ENCODE assay signal across 31 mouse cellular contexts in the genomic region with DNA sequence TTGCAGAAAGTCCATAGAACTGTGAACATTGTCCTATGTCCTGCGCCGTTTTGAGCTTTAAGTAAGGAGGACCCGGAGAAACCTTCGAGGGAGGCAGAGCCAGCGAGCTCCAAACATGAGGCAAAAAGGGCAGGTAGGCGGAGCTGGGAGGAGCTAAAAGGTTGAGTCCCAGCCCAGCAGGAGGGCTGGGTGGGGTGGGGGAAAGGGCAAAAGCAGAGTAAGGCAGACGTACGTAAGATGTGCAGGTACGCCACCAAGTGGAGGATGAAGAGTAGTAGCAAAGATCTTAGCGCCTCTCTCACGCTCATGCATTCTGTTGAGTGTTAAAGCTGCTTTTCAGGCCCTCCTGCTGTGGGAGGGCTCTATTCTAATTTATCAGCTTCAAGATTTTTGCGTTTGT. TPM values are rescaled to one million over a fixed set of nuclear protein-coding genes. Genes with fewer than 3 reads are reported as not detected.
DNase-seq lines count a peak whose midpoint lies in the region; TF ChIP-seq lines count a peak whose summit lies in the region.
"Had no signal": no experiment of that assay in that cellular context is flagged by ENCODE, and none has a peak within 500 bp of the region (broad histone marks: within the 10 kb centered on the region; RNA-seq: fewer than 3 reads in every experiment).

TSS of gene Zfp36l3 (minus strand) at position 119 of the 400 bp plus-strand sequence.

- H3K9me3 ChIP-seq in ES-Bruce4 (replicated peaks; ENCODE audit: control insufficient read depth, insufficient read depth, low read length, poor library complexity, severe bottlenecking) = no peaks in the 10 kb centered on the region; the same call in 1 of the 2 replicates
- H3K9me3 ChIP-seq in ES-E14 (ENCODE audit: control insufficient read depth, insufficient read depth, low read depth, low read length) = no peaks in the 10 kb centered on the region
- H3K9me3 ChIP-seq: embryonic facial prominence, embryonic 12.5 days; embryonic facial prominence, embryonic 15.5 days; hindbrain, embryonic 15.5 days had no signal

- in situ Hi-C loops in ES-E14 (cut with MboI; ENCODE audit: low sequenced_read_pairs in 2 of 2, unreplicated experiment in 2 of 2) = no loop called here

- DNase-seq in ES-E14 (ENCODE audit: low read depth, low spot score) (peak; percentile 78), ZHBTc4 (ENCODE audit: low read depth, low spot score) (peak; percentile 93)
- DNase-seq in cerebellum, adult 9-11 months = no peak
- no peak for DNase-seq in cerebellum, postnatal 10 days
- no peak for DNase-seq in adrenal gland, postnatal 4 days (ENCODE audit: low spot score in 2 of 2)
- DNase-seq: adrenal gland, postnatal 10 days; cerebellum, adult 11-12 months; cerebellum, adult 8-10 months; cerebellum, postnatal 25 days; forebrain, postnatal 0 days; gastrocnemius, adult 2 months; gastrocnemius, postnatal 14 days; heart, adult 11 months had no signal

- no peaks in the 10 kb centered on the region for H3K4me1 ChIP-seq in ES-Bruce4 (ENCODE audit: control insufficient read depth, insufficient read depth, low read length)
- H3K4me1 ChIP-seq in ES-E14 (ENCODE audit: control insufficient read depth in 2 of 2, insufficient read depth in 2 of 2, low read length in 2 of 2, poor library complexity in 1 of 2) = no peaks in the 10 kb centered on the region
- H3K4me1 ChIP-seq: embryonic facial prominence, embryonic 12.5 days; embryonic facial prominence, embryonic 15.5 days; hindbrain, embryonic 12.5 days; hindbrain, embryonic 15.5 days had no signal

- no peak for TF ChIP-seq POLR2A in ES-Bruce4 (IDR thresholded peaks at IDR 0.05; ENCODE audit: insufficient read depth, low read length)

- H3K27me3 ChIP-seq in ES-Bruce4 (ENCODE audit: control insufficient read depth, insufficient read depth, low read length, poor library complexity, severe bottlenecking) = no peaks in the 10 kb centered on the region
- H3K27me3 ChIP-seq: embryonic facial prominence, embryonic 12.5 days; embryonic facial prominence, embryonic 15.5 days; hindbrain, embryonic 12.5 days; hindbrain, embryonic 15.5 days had no signal

- peak within 1 kb of the TSS; percentile 19 for H3K4me3 ChIP-seq in ES-Bruce4 (ENCODE audit: low read depth, low read length)
- peak within 1 kb of the TSS; percentile 24 to 30; a peak in 2 of 4 replicates for H3K4me3 ChIP-seq in ES-E14 (ENCODE audit: insufficient read depth in 1 of 2, low read depth in 1 of 2, low read length in 2 of 2, poor library complexity in 1 of 2, severe bottlenecking in 1 of 2)
- H3K4me3 ChIP-seq: embryonic facial prominence, embryonic 12.5 days; embryonic facial prominence, embryonic 15.5 days; gastrocnemius, adult 2 months; hindbrain, embryonic 12.5 days; hindbrain, embryonic 15.5 days had no signal

- no peak for TF ChIP-seq EP300 in ES-Bruce4 (IDR thresholded peaks at IDR 0.05; ENCODE audit: insufficient read depth, low read depth, low read length)

- no peaks in the 10 kb centered on the region for H3K36me3 ChIP-seq in ES-Bruce4 (ENCODE audit: control insufficient read depth, insufficient read depth, low read length, poor library complexity, severe bottlenecking)
- H3K36me3 ChIP-seq in ES-E14 (ENCODE audit: control insufficient read depth, insufficient read depth, low read length, poor library complexity, severe bottlenecking) = no peaks in the 10 kb centered on the region
- H3K36me3 ChIP-seq: embryonic facial prominence, embryonic 12.5 days; embryonic facial prominence, embryonic 15.5 days; hindbrain, embryonic 12.5 days; hindbrain, embryonic 15.5 days had no signal

- H3K9ac ChIP-seq in ES-Bruce4 (ENCODE audit: low read depth, poor library complexity, severe bottlenecking) = no peak within 1 kb of the TSS
- no peak within 1 kb of the TSS for H3K9ac ChIP-seq in ES-E14 (ENCODE audit: insufficient read depth, low read depth, low read length, poor library complexity, severe bottlenecking)
- H3K9ac ChIP-seq: embryonic facial prominence, embryonic 12.5 days; embryonic facial prominence, embryonic 15.5 days; forebrain, postnatal 0 days; hindbrain, embryonic 12.5 days; hindbrain, embryonic 15.5 days had no signal

- no peak for TF ChIP-seq CTCF in ES-Bruce4 (IDR thresholded peaks at IDR 0.05; ENCODE audit: low read depth, low read length)

- H3K27ac ChIP-seq in ES-Bruce4 (ENCODE audit: insufficient read depth, low read length) (no peak within 1 kb of the TSS), ES-E14 (ENCODE audit: insufficient read depth, low read depth, low read length, poor library complexity, severe bottlenecking) (no peak within 1 kb of the TSS)
- H3K27ac ChIP-seq: embryonic facial prominence, embryonic 12.5 days; embryonic facial prominence, embryonic 15.5 days; gastrocnemius, adult 2 months; hindbrain, embryonic 12.5 days; hindbrain, embryonic 15.5 days had no signal

TF ChIP-seq in ES-E14, 5 proteins besides CTCF, POLR2A, EP300 and RAD21:
- TF ChIP-seq CHD2 (IDR thresholded peaks at IDR 0.05; ENCODE audit: low read depth, low read length) = no peak
- no peak for TF ChIP-seq HCFC1 (IDR thresholded peaks at IDR 0.05; ENCODE audit: borderline replicate concordance, insufficient read depth, low read length)
- no peak for TF ChIP-seq ZC3H11A (IDR thresholded peaks at IDR 0.05; ENCODE audit: borderline replicate concordance, low read depth, low read length)
- TF ChIP-seq MAFK (IDR thresholded peaks at IDR 0.05; ENCODE audit: insufficient read depth, low read depth, low read length) = no peak
- no peak for TF ChIP-seq ZNF384 (IDR thresholded peaks at IDR 0.05; ENCODE audit: low read depth, low read length)

RNA-seq across cellular contexts. Expression of gene Zfp36l3, which starts in this region (rescaled TPM):
- polyA plus RNA-seq in ES-Bruce4 (2011; ENCODE audit: insufficient read depth, insufficient read length, low read depth, missing spikeins) = 2.1 and 2.7 TPM in 2 replicates
- 0.74 and 4.4 TPM in 2 replicates for total RNA-seq in ES-E14 (2012; rRNA removed)
- total RNA-seq in adrenal gland, postnatal 4 days (2021) = not detected
- total RNA-seq: adrenal gland, postnatal 10 days; common myeloid progenitor, adult 5-6 weeks; gastrocnemius, adult 2 months; gastrocnemius, postnatal 14 days; gastrocnemius, postnatal 4 days; heart, adult 8-10 months; heart, postnatal 25 days; hematopoietic stem cell, adult 5-6 weeks had no signal
- polyA plus RNA-seq: activated CD4-positive, CD25-positive, alpha-beta regulatory T cell, adult 4 months; CD4-positive, CD25-positive, alpha-beta regulatory T cell, adult 4 months; embryonic facial prominence, embryonic 12.5 days; embryonic facial prominence, embryonic 15.5 days; forebrain, embryonic 11.5 days; forebrain, embryonic 14.5 days; forebrain, postnatal 0 days; heart, embryonic 11.5 days; heart, embryonic 14.5 days; heart, postnatal 0 days; hindbrain, embryonic 12.5 days; hindbrain, embryonic 15.5 days; intestine, embryonic 14.5 days had no signal

Comparison
In these comparisons a context has a peak if more than half of its experiments do, and no peak if none do; other contexts are left out.
1. DNase-seq: peak in ES-E14 (single experiment) and ZHBTc4 (single experiment); none in cerebellum, adult 9-11 months (single experiment), cerebellum, postnatal 10 days (0 of 2) and adrenal gland, postnatal 4 days (0 of 2).